Mouse (Mus musculus) erythroblast, adult 5-6 weeks (primary cell): ENCODE data around the gene 4933402J07Rik. TPM values are rescaled to one million over a fixed set of nuclear protein-coding genes. Genes with fewer than 3 reads are reported as not detected.

Experiments
- ATAC-seq: replicated peaks from 2 replicates; pipeline ENCODE4 v1.8.0; 2016; ENCODE audit warnings: moderate number of reproducible peaks, mild to moderate bottlenecking, moderate TSS enrichment, inconsistent platforms; ENCODE audit not compliant: poor library complexity, low FRiP score, severe bottlenecking
- total RNA-seq, 2 experiments: library from RNA; stranded (forward) in 1 of 2; stranded (reverse) in 1 of 2; fragments of 150-400 nt in 1 of 2; fragments of 200-764, 138-1000 nt in 1 of 2; gene quantifications; 2 replicates each; pipeline versions ENCODE4 v1.2.3 to v1.2.4; 2015 to 2017; ENCODE audit warnings: low replicate concordance in 2 of 2

Gene 4933402J07Rik
- total RNA-seq (2015; ENCODE audit: low replicate concordance) (not detected in 2 replicates), total RNA-seq (2017; ENCODE audit: low replicate concordance) (not detected in 2 replicates)

- no peak for ATAC-seq
Observed at GRCm38 (mm10) chr8:87563553-87563952, at the start of gene 4933402J07Rik. Gene 4933402J07Rik, plus strand, starts transcription at chr8:87563853.

DNA sequence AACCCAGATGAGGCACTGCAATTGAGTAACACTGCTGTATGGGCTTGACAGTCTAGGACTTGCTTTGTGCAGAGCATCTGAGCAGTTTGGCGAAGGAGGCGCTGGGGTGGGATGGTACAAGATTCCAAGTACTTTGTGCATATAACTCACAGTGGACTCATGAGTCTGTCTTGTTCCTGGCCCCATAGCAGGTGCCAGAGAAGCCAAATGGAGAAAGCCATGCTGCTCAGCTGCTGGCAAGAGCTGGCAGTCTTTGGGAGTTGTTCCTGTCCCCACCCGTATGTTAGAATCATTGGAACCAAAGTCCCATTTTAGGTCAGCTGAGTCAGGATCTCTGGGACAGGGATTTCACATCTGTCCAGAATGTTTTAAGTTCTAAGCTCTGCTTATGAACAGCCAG, 46.5 kb upstream of the 4933402J07Rik start:
- ATAC-seq: no peak

- no peak for ATAC-seq
Observed at GRCm38 (mm10) chr8:87525006-87525405, 38.6 kb upstream of the 4933402J07Rik start.

DNA sequence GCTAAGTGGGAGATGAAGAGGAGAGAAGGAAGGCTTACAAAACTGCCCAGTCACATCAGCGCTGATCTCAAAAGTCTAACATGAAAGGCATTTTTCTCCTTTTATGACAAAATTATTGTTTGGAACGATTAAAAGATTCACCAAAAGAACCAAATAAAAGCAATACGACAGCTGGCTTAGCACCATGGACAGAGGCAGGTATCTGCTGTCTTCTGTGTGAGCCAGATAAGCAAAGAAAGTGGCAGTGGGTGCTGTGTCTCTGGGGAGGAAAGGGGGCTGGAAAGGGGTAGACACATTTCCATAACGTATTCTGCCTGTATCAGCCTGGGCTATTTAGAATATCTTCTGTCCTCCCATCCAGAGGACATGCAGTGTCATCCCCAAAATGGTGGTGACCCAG, 32.5 kb upstream of the 4933402J07Rik start:
- no peak for ATAC-seq

DNA sequence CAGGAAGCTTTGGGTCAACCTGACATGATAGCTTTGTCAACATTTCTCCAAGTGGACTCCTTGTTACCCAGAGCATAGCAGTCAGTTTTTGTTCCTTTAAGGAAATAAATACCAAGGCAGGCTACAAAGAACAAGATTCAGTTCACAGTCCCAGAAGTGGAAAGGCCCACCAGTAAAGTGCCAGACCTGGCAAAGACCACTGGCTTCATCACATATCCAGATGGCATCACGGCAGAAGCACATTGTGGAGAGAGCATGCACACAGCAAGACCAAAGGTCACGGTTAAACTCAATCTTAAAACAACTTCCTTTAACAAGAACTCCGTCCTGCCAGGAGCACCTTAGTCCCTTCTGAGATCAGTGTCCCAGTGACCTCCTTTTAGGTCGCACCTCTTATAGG, 30.2 kb upstream of the 4933402J07Rik start:
- no peak for ATAC-seq

DNA sequence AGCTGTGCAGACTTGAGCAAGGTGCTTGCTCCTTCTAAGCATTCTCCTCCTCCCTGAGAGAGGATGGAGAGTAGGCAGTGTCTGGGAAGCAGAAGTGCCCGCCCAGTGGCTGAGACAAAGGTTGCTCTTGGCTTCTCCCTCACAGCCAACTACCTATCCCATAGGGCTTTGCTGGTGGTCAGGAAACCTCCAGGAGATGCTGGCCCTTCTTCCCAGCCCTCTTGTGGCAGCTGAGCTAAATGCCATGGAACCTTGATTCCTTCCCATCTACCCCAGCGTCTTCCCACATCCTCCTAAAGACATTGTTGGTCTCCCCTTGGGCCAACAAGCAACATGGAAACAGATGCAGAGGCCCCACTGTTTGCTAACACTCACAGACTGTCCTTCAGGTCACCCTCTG, 28.8 kb upstream of the 4933402J07Rik start:
- no peak for ATAC-seq

- peak; percentile 46 for ATAC-seq
Observed at GRCm38 (mm10) chr8:87536615-87537329, 26.9 kb upstream of the 4933402J07Rik start.

- no peak for ATAC-seq
Observed at GRCm38 (mm10) chr8:87539829-87540394, 23.7 kb upstream of the 4933402J07Rik start.

GRCm38 (mm10) chr8:87549881-87550280, 13.8 kb upstream of the 4933402J07Rik start:
- ATAC-seq: no peak

- ATAC-seq: no peak
Observed at GRCm38 (mm10) chr8:87552801-87553200, 10.9 kb upstream of the 4933402J07Rik start.

DNA sequence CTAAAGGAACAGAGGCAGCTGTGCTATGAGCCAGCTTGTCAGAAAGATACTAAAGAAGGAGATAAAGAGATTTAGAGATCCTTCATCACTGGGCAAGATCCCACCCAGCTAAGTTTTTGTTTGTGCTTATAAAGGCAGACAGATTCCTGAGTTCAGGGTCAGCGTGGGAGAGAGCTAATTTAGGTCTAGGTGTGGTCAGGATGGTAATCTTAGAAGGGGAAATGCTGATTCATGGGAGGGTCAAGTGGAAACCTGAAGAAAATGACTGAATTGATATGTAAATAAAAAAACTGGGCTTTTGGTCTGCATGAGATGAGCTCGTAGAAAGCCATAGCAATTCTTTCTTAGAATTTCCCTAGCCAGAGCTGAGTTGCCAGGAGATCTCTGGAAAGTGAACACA, 2.9 kb upstream of the 4933402J07Rik start:
- ATAC-seq: no peak

DNA sequence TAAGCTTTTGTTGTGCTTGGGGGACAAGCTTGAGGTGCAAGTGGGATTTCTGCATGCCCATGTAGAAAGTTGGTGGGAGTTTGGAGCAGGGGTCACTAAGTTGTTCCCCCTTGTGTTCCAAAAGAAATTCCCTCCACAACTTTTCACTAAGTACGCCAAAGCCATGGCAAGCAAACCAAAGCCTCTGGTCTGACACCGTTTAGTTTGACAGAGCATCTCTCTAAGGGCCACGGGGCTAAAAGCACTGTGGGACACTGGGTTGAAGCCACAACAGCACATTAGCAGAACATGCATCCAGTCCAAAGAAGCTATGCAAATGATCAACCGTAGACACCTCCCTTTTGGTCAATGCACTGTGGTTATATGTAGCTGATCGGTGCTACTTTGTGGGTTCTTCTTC, 5.5 kb downstream of the 4933402J07Rik start:
- no peak for ATAC-seq

GRCm38 (mm10) chr8:87569706-87570563, 6.3 kb downstream of the 4933402J07Rik start:
- ATAC-seq: no peak

DNA sequence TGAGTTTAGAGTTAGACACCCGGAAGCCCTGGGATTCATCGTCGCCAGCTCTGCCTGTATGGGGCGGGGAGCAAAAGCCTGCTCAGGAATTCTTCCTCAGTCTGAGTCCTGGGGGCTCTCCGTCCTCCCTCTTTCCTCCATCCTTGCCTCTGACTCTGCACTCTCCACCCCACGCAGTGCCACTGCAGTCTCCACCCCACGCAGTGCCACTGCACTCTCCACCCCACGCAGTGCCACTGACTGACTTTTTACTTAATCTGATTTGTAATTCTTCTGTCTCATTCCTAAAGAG, 6.9 kb downstream of the 4933402J07Rik start:
- ATAC-seq: no peak

GRCm38 (mm10) chr8:87570880-87571279, 7.2 kb downstream of the 4933402J07Rik start:
- ATAC-seq: no peak

DNA sequence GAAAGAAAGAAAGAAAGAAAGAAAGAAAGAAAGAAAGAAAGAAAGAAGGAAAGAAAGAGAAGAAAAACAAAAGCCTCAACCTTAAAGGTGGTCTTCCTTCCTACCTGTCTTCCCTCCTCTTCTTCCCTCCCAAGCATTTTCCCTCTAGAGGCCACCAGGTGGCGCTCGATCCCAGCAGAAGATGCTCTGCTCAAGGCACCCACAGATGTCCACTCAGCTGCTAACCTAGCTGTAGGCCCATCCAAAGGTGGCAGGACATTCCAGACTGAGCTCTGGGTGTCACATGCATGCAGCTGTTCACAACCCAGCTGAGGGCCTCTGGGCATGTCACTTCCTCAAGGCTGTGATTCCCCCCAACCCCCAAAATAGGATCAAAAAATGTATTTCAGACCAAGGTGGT, 30.6 kb downstream of the 4933402J07Rik start:
- ATAC-seq: no peak

DNA sequence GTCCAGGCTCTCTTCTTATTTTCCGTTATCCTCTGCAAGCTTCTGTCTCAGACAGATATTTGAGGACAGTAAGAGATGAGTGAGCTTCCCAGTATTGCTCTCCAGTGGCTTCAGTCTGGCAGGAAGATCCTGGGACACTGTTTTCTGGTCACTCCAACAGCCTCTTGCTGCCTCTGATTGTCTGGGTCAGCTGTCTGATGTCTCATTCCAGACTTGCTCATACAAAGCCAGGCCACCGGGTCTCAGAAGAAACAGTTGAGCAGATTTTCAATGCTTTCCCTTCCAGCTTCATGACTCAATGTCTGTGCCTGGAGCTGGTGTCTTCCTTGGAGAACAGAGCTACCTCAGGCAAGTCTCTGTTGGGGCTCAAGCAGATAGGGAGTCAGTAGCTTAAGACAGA, 39.1 kb downstream of the 4933402J07Rik start:
- no peak for ATAC-seq

GRCm38 (mm10) chr8:87609110-87609509, 45.5 kb downstream of the 4933402J07Rik start:
- ATAC-seq: no peak

- ATAC-seq: no peak
Observed at GRCm38 (mm10) chr8:87609651-87610192, 46.1 kb downstream of the 4933402J07Rik start.

DNA sequence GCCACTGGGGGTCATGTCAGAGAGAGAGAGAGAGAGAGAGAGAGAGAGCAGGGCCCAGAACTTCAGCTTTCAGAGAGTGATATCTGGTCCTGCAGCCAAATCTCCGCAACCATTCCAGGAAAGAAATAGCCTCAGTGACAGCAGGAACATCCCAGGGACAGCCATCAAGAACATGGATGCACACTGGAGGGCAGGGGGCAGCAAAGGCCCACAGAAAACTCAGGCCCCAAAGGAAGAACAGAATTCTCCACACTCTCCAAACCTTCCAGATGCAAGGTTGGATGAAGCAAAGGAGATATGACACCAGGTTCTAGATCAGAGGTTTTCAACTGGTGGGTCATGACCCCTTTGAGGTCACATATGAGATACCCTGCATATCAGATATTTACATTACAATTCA, 50.0 kb downstream of the 4933402J07Rik start:
- ATAC-seq: no peak

DNA sequence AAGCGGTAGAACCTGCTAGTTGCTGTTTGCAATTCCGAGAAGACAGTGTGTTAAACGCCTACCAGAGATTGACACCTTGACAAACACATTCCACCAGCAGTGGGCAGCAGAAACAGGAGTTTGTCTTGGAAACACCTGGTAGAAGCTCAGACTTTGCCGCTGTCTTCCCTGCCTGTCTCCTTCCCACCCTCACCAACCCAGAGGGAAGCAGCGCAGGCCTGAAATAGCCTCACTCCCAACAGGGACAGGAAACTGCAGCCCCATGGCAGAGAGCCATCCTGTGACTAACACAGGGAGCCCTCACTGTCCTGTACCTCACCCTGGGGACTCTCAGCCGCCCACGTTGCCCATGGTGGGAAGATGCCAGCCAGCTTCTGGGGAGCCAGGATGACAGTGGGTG, 55.5 kb downstream of the 4933402J07Rik start:
- ATAC-seq: no peak
